In the genomic region with DNA sequence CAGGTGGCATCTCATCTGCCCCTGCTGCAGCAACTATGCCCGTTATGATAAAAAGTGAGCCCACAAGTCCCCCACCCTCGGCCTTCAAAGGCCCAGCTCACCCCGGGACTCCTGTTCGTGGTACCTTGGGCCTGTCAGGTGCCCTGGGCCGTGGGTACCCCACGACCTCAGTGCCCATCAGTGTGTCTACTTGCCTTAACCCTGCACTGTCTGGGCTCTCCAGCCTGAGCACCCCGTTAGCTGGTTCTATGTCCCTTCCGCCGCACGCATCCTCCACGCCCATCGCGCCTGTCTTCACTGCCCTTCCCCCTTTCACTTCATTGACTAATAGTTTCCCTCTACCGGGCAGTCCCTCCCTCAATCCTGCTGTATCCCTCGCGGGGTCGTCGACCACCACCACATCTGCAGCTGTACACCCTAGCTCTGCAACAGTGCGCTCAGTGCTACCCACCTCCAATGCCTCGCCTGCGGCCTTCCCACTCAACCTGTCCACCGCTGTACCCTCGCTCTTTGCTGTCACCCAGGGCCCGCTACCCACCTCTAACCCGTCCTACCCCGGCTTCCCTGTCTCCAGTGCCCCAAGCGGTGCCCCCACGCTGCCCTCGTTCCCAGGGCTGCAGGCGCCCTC, we compare ENCODE assay signal across 18 mouse cellular contexts. TPM values are rescaled to one million over a fixed set of nuclear protein-coding genes. Genes with fewer than 3 reads are reported as not detected.
DNase-seq lines count a peak whose midpoint lies in the region; ATAC-seq and TF ChIP-seq lines count a peak whose summit lies in the region.
"Had no signal": no experiment of that assay in that cellular context is flagged by ENCODE, and none has a peak within 500 bp of the region (broad histone marks: within the 10 kb centered on the region; RNA-seq: fewer than 3 reads in every experiment).

No protein-coding gene starts in this region.

- DNase-seq in forebrain, embryonic 14.5 days (ENCODE audit: low spot score): no peak
- no peak for DNase-seq in kidney, adult 11 months
- DNase-seq in layer of hippocampus, postnatal 14 days (ENCODE audit: low spot score in 2 of 2): no peak
- DNase-seq in layer of hippocampus, adult 2 months (ENCODE audit: low spot score in 2 of 2): no peak
- DNase-seq: adrenal gland, postnatal 14 days; heart, adult 2 months; heart, postnatal 14 days; kidney, adult 2 months; lung, postnatal 10 days; right cerebral cortex, adult 18-20 months; spleen, adult 18-20 months had no signal

- H3K4me2 ChIP-seq in forebrain, embryonic 15.5 days (replicated peaks): no peak overlapping the region
- H3K4me2 ChIP-seq in forebrain, embryonic 14.5 days (ENCODE audit: low read length): no peak overlapping the region
- H3K4me2 ChIP-seq in kidney, embryonic 16.5 days (replicated peaks; ENCODE audit: low read depth, low read length): no peak overlapping the region
- H3K4me2 ChIP-seq in limb, embryonic 15.5 days: no peak overlapping the region
- H3K4me2 ChIP-seq: neural tube, embryonic 13.5 days had no signal

- ATAC-seq in forebrain, embryonic 15.5 days (replicated peaks): peak; percentile 54; the same call in 1 of the 2 replicates
- no peak; the same call in 1 of the 2 replicates for ATAC-seq in forebrain, embryonic 14.5 days
- ATAC-seq in kidney, embryonic 16.5 days (ENCODE audit: low FRiP score, low TSS enrichment): peak; percentile 44; the same call in 1 of the 2 replicates
- ATAC-seq in limb, embryonic 15.5 days (ENCODE audit: insufficient number of reproducible peaks, low FRiP score, low TSS enrichment, low read depth): 0 out of 2 replicates have a peak, but pooled peaks have one; percentile 41

- TF ChIP-seq EP300 in ES-Bruce4 (IDR thresholded peaks at IDR 0.05; ENCODE audit: insufficient read depth, low read depth, low read length): no peak

- 95% methylated on average over 30 of the region's 30 CpGs for WGBS in forebrain, embryonic 15.5 days
- 97% methylated on average over 30 of the region's 30 CpGs for WGBS in forebrain, embryonic 14.5 days
- WGBS in kidney, embryonic 16.5 days: 97% methylated on average over 30 of the region's 30 CpGs
- WGBS in limb, embryonic 15.5 days: 97% methylated on average over 30 of the region's 30 CpGs

- TF ChIP-seq CTCF in ES-Bruce4 (IDR thresholded peaks at IDR 0.05; ENCODE audit: low read depth, low read length): peak; percentile 39
- no peak for TF ChIP-seq CTCF in layer of hippocampus, adult 2 months (conservative IDR thresholded peaks at IDR 0.05)

- H3K27ac ChIP-seq in forebrain, embryonic 15.5 days (replicated peaks): no peak overlapping the region
- no peak overlapping the region for H3K27ac ChIP-seq in forebrain, embryonic 14.5 days (ENCODE audit: low read depth, low read length)
- H3K27ac ChIP-seq in kidney, embryonic 16.5 days (ENCODE audit: low read length): no peak overlapping the region
- H3K27ac ChIP-seq in ES-Bruce4 (ENCODE audit: insufficient read depth, low read length): no peak overlapping the region
- no peak overlapping the region for H3K27ac ChIP-seq in limb, embryonic 15.5 days
- no peak overlapping the region for H3K27ac ChIP-seq in layer of hippocampus, adult 2 months
- H3K27ac ChIP-seq: heart, adult 2 months; left cerebral cortex, adult 2 months; neural tube, embryonic 13.5 days had no signal

- peaks cover 86% of the 10 kb centered on the region for H3K36me3 ChIP-seq in forebrain, embryonic 15.5 days
- peaks cover 88% of the 10 kb centered on the region for H3K36me3 ChIP-seq in forebrain, embryonic 14.5 days (ENCODE audit: control insufficient read depth, insufficient read depth, low read length)
- peaks cover 72% of the 10 kb centered on the region for H3K36me3 ChIP-seq in kidney, embryonic 16.5 days (ENCODE audit: insufficient read depth, low read length)
- H3K36me3 ChIP-seq in ES-Bruce4 (ENCODE audit: control insufficient read depth, insufficient read depth, low read length, poor library complexity, severe bottlenecking): peaks cover 19% of the 10 kb centered on the region
- H3K36me3 ChIP-seq in limb, embryonic 15.5 days: peaks cover 81% of the 10 kb centered on the region

- TF ChIP-seq POLR2A in ES-Bruce4 (IDR thresholded peaks at IDR 0.05; ENCODE audit: insufficient read depth, low read length): no peak

- no peaks in the 10 kb centered on the region for H3K9me3 ChIP-seq in forebrain, embryonic 15.5 days
- H3K9me3 ChIP-seq in forebrain, embryonic 14.5 days (replicated peaks; ENCODE audit: control insufficient read depth, low read length): no peaks in the 10 kb centered on the region
- H3K9me3 ChIP-seq in kidney, embryonic 16.5 days (ENCODE audit: low read length): no peaks in the 10 kb centered on the region
- no peaks in the 10 kb centered on the region for H3K9me3 ChIP-seq in ES-Bruce4 (replicated peaks; ENCODE audit: control insufficient read depth, insufficient read depth, low read length, poor library complexity, severe bottlenecking)
- H3K9me3 ChIP-seq in limb, embryonic 15.5 days: no peaks in the 10 kb centered on the region
- H3K9me3 ChIP-seq: neural tube, embryonic 13.5 days had no signal

- no peak overlapping the region for H3K9ac ChIP-seq in forebrain, embryonic 15.5 days (replicated peaks)
- H3K9ac ChIP-seq in forebrain, embryonic 14.5 days (ENCODE audit: low read length): no peak overlapping the region
- H3K9ac ChIP-seq in kidney, embryonic 16.5 days (replicated peaks; ENCODE audit: low read length): no peak overlapping the region
- H3K9ac ChIP-seq in ES-Bruce4 (ENCODE audit: low read depth, poor library complexity, severe bottlenecking): no peak overlapping the region
- H3K9ac ChIP-seq in limb, embryonic 15.5 days: no peak overlapping the region
- H3K9ac ChIP-seq: neural tube, embryonic 13.5 days had no signal

- no peak overlapping the region for H3K4me3 ChIP-seq in forebrain, embryonic 15.5 days
- H3K4me3 ChIP-seq in forebrain, embryonic 14.5 days (ENCODE audit: low read depth, low read length): no peak overlapping the region
- no peak overlapping the region for H3K4me3 ChIP-seq in kidney, embryonic 16.5 days (ENCODE audit: low read length)
- H3K4me3 ChIP-seq in ES-Bruce4 (ENCODE audit: low read depth, low read length): peak overlapping the region; percentile 14
- no peak overlapping the region for H3K4me3 ChIP-seq in limb, embryonic 15.5 days
- no peak overlapping the region for H3K4me3 ChIP-seq in layer of hippocampus, adult 2 months
- H3K4me3 ChIP-seq: heart, adult 2 months; left cerebral cortex, adult 2 months; neural tube, embryonic 13.5 days had no signal

- no peaks in the 10 kb centered on the region for H3K27me3 ChIP-seq in forebrain, embryonic 15.5 days
- no peaks in the 10 kb centered on the region for H3K27me3 ChIP-seq in forebrain, embryonic 14.5 days (replicated peaks; ENCODE audit: control insufficient read depth, insufficient read depth, low read length)
- H3K27me3 ChIP-seq in kidney, embryonic 16.5 days (ENCODE audit: insufficient read depth, low read length): no peaks in the 10 kb centered on the region
- H3K27me3 ChIP-seq in ES-Bruce4 (ENCODE audit: control insufficient read depth, insufficient read depth, low read length, poor library complexity, severe bottlenecking): no peaks in the 10 kb centered on the region
- no peaks in the 10 kb centered on the region for H3K27me3 ChIP-seq in limb, embryonic 15.5 days
- H3K27me3 ChIP-seq: neural tube, embryonic 13.5 days had no signal

- no peaks in the 10 kb centered on the region for H3K4me1 ChIP-seq in forebrain, embryonic 15.5 days
- H3K4me1 ChIP-seq in forebrain, embryonic 14.5 days (ENCODE audit: control insufficient read depth, insufficient read depth, low read length): no peaks in the 10 kb centered on the region
- H3K4me1 ChIP-seq in kidney, embryonic 16.5 days (ENCODE audit: insufficient read depth, low read length): no peaks in the 10 kb centered on the region
- no peaks in the 10 kb centered on the region for H3K4me1 ChIP-seq in ES-Bruce4 (ENCODE audit: control insufficient read depth, insufficient read depth, low read length)
- no peaks in the 10 kb centered on the region; the same call in 1 of the 2 replicates for H3K4me1 ChIP-seq in limb, embryonic 15.5 days
- H3K4me1 ChIP-seq: neural tube, embryonic 13.5 days had no signal

RNA-seq across cellular contexts. Expression of a gene that starts 9.9 kb away (rescaled TPM):
- not detected in 2 replicates for polyA plus RNA-seq in forebrain, embryonic 15.5 days (2015; fragmentation: Nextera tagmentation; extraction: Ambion mirVana)
- not detected in 2 replicates for polyA plus RNA-seq in forebrain, embryonic 14.5 days (2014; fragmentation: Nextera tagmentation; extraction: Ambion mirVana)
- polyA plus RNA-seq in kidney, embryonic 16.5 days (2015; fragmentation: Nextera tagmentation; extraction: Ambion mirVana): 0.09 and 0.22 TPM in 2 replicates
- not detected in 2 replicates for polyA plus RNA-seq in ES-Bruce4 (2011; ENCODE audit: insufficient read depth, insufficient read length, low read depth, missing spikeins)
- polyA plus RNA-seq in limb, embryonic 15.5 days (2015; fragmentation: Nextera tagmentation; extraction: Ambion mirVana): 0.10 TPM in 1 of 2 replicates, not detected in the other
- total RNA-seq in layer of hippocampus, postnatal 14 days (2021): 1 to 10 TPM in 1 of 2 experiments, under 1 TPM in 1; 0.36 to 1.5 TPM
- under 1 TPM; 0.33 to 0.37 TPM for total RNA-seq in layer of hippocampus, adult 2 months (2021)
- total RNA-seq: adrenal gland, postnatal 14 days; heart, adult 2 months; heart, postnatal 14 days; left cerebral cortex, adult 2 months; megakaryocyte-erythroid progenitor cell, adult 5-6 weeks had no signal
- polyA plus RNA-seq: heart, adult 2 months; neural tube, embryonic 13.5 days had no signal

RNA-seq across cellular contexts. Expression of a gene that starts 15.1 kb away (rescaled TPM):
- polyA plus RNA-seq in forebrain, embryonic 15.5 days (2015; fragmentation: Nextera tagmentation; extraction: Ambion mirVana): 29.4 and 31.6 TPM in 2 replicates
- 13.7 and 18.7 TPM in 2 replicates for polyA plus RNA-seq in forebrain, embryonic 14.5 days (2014; fragmentation: Nextera tagmentation; extraction: Ambion mirVana)
- polyA plus RNA-seq in kidney, embryonic 16.5 days (2015; fragmentation: Nextera tagmentation; extraction: Ambion mirVana): 19.6 and 25.0 TPM in 2 replicates
- 31.3 and 34.2 TPM in 2 replicates for polyA plus RNA-seq in ES-Bruce4 (2011; ENCODE audit: insufficient read depth, insufficient read length, low read depth, missing spikeins)
- polyA plus RNA-seq in limb, embryonic 15.5 days (2015; fragmentation: Nextera tagmentation; extraction: Ambion mirVana): 13.3 and 13.5 TPM in 2 replicates
- 10 to 100 TPM; 28.0 to 28.5 TPM for total RNA-seq in layer of hippocampus, postnatal 14 days (2021)
- 10 to 100 TPM; 24.8 to 29.6 TPM for total RNA-seq in layer of hippocampus, adult 2 months (2021)

RNA-seq across cellular contexts. Expression of a gene that starts 15.4 kb away (rescaled TPM):
- 9.7 and 9.8 TPM in 2 replicates for polyA plus RNA-seq in forebrain, embryonic 15.5 days (2015; fragmentation: Nextera tagmentation; extraction: Ambion mirVana)
- 7.0 and 8.5 TPM in 2 replicates for polyA plus RNA-seq in forebrain, embryonic 14.5 days (2014; fragmentation: Nextera tagmentation; extraction: Ambion mirVana)
- polyA plus RNA-seq in kidney, embryonic 16.5 days (2015; fragmentation: Nextera tagmentation; extraction: Ambion mirVana): 11.5 and 11.9 TPM in 2 replicates
- 18.2 and 21.6 TPM in 2 replicates for polyA plus RNA-seq in ES-Bruce4 (2011; ENCODE audit: insufficient read depth, insufficient read length, low read depth, missing spikeins)
- 9.3 and 9.7 TPM in 2 replicates for polyA plus RNA-seq in limb, embryonic 15.5 days (2015; fragmentation: Nextera tagmentation; extraction: Ambion mirVana)
- total RNA-seq in layer of hippocampus, postnatal 14 days (2021): 10 to 100 TPM in 1 of 2 experiments, 1 to 10 TPM in 1; 9.9 to 11.4 TPM
- 10 to 100 TPM in 1 of 2 experiments, 1 to 10 TPM in 1; 9.8 to 11.7 TPM for total RNA-seq in layer of hippocampus, adult 2 months (2021)
